Mouse (Mus musculus): ENCODE data around the gene Cwc22. TPM values are rescaled to one million over a fixed set of nuclear protein-coding genes. Genes with fewer than 3 reads are reported as not detected.

The Cwc22 gene
- polyA plus RNA-seq, 1 experiment from 2014 or later = 34.7 TPM

DNA sequence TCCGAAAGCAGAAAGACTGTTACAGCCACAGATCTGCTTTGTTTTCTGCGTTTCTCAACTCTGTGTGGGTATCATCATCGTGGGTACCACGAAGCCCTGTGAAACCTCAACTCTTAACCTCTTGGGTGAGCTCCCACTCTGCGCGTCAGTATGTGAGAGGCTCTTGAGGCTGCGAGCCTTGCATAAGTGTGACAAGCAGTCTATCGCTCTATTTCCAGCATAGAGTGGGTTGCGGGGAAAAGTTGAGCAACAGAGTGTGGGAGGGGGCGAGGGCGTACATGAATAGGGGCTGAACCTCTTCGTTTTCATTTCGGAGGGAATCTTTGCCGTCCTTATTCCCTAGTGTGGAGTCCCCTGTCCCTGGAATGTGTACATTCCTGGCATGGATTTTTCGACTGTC, 82.7 kb downstream of the Cwc22 start:
- Histone ChIP-seq H3K4me2 (replicated peaks; ENCODE audit: low read depth, low read length) (no peak overlapping the region), H3K9me3 (ENCODE audit: control insufficient read depth, low read depth, low read length) (no peaks in the 10 kb centered on the region), H3K36me3 (ENCODE audit: control insufficient read depth, insufficient read depth, low read length) (no peaks in the 10 kb centered on the region), H3K27ac (ENCODE audit: low read length) (no peak overlapping the region; the same call in 1 of the 2 replicates), H3K27me3 (ENCODE audit: control insufficient read depth, insufficient read depth, low read length) (no peaks in the 10 kb centered on the region), H3K4me3 (ENCODE audit: low read depth, low read length) (no peak overlapping the region), H3K9ac (replicated peaks; ENCODE audit: low read depth, low read length) (no peak overlapping the region), H3K4me1 (ENCODE audit: control insufficient read depth, insufficient read depth, low read length) (no peaks in the 10 kb centered on the region)
- WGBS = 62% methylated on average over 15 of the region's 15 CpGs
- no peak for ATAC-seq (ENCODE audit: insufficient number of reproducible peaks, insufficient read depth, low FRiP score, low read depth)

DNA sequence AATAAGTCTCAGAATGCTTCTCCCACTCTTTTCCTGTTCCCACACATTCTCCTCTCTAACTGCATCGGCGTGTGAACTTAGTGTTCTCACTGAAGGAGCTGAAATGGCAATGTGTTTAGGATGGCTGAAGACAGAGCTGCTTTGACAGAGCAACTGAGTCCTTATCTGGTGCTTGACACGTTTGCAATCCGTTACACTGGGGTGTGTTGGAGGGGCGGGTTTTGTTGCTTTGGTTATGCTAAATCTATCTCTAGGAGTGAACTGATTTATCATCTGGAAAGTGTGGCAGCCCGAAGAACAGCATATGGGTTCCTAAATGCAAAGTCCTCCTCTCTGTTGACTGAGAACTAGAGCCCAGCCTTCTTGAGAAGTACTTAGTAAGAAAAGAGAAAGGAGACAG, 104.7 kb downstream of the Cwc22 start:
- Histone ChIP-seq H3K36me3 (ENCODE audit: control insufficient read depth, insufficient read depth, low read length) (no peaks in the 10 kb centered on the region), H3K9ac (replicated peaks; ENCODE audit: low read depth, low read length) (no peak overlapping the region), H3K4me2 (replicated peaks; ENCODE audit: low read depth, low read length) (no peak overlapping the region), H3K27me3 (ENCODE audit: control insufficient read depth, insufficient read depth, low read length) (no peaks in the 10 kb centered on the region), H3K27ac (ENCODE audit: low read length) (no peak overlapping the region), H3K9me3 (ENCODE audit: control insufficient read depth, low read depth, low read length) (no peaks in the 10 kb centered on the region), H3K4me3 (ENCODE audit: low read depth, low read length) (no peak overlapping the region), H3K4me1 (ENCODE audit: control insufficient read depth, insufficient read depth, low read length) (no peaks in the 10 kb centered on the region)
- ATAC-seq (ENCODE audit: insufficient number of reproducible peaks, insufficient read depth, low FRiP score, low read depth) = no peak
- WGBS = 32% methylated on average over 6 of the region's 6 CpGs

DNA sequence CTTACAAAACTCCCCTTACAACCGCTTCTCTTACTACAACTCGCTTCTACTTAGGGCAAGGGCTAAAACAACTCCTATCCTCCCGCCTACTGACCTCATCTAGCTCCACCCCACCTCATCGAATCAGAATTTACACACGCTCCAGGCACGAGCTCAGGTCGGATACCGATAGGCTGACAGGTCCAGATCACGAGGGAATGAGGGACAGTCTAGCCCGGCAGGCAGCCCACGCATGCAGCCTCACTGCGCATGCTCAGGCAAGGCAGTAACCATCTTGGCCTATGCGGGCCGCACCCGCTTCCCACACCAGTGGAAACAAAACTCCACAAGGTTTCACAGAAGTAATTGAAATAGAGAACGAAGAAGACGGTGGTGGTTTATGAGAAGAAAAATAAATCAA, 106.6 kb downstream of the Cwc22 start:
- Histone ChIP-seq H3K9ac (replicated peaks; ENCODE audit: low read depth, low read length) (no peak overlapping the region), H3K9me3 (ENCODE audit: control insufficient read depth, low read depth, low read length) (no peaks in the 10 kb centered on the region), H3K4me3 (ENCODE audit: low read depth, low read length) (no peak overlapping the region), H3K27me3 (ENCODE audit: control insufficient read depth, insufficient read depth, low read length) (no peaks in the 10 kb centered on the region), H3K4me1 (ENCODE audit: control insufficient read depth, insufficient read depth, low read length) (no peaks in the 10 kb centered on the region), H3K36me3 (ENCODE audit: control insufficient read depth, insufficient read depth, low read length) (no peaks in the 10 kb centered on the region), H3K4me2 (replicated peaks; ENCODE audit: low read depth, low read length) (no peak overlapping the region), H3K27ac (ENCODE audit: low read length) (no peak overlapping the region)
- WGBS = 81% methylated on average over 17 of the region's 17 CpGs
- ATAC-seq (ENCODE audit: insufficient number of reproducible peaks, insufficient read depth, low FRiP score, low read depth) = peak; percentile 53; the same call in 1 of the 2 replicates

DNA sequence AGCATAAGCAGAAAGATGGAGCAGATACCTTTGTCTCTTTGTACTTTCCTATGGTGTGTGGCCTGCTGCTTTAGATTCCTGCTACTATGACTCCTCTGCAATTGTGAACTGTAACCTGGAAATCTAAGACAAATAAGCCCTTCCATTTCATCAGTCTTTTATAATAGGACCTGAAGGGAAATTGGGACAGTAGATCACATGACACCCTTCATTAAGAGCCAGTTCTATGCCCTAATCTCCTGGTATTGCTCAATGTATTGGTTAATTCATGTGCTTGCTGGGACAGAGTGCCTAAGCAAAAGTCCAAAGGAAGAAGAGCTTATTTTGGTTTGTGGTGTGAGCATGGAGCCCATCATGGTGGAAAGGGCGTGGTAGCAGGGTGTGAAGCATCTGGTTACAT, 107.5 kb downstream of the Cwc22 start:
- 85% methylated on average over 1 of the region's 1 CpGs for WGBS
- ATAC-seq (ENCODE audit: insufficient number of reproducible peaks, insufficient read depth, low FRiP score, low read depth) = no peak
- H3K4me2 ChIP-seq (replicated peaks; ENCODE audit: low read depth, low read length) = no peak overlapping the region
- no peak overlapping the region for H3K4me3 ChIP-seq (ENCODE audit: low read depth, low read length)
- H3K36me3 ChIP-seq (ENCODE audit: control insufficient read depth, insufficient read depth, low read length) = no peaks in the 10 kb centered on the region
- no peaks in the 10 kb centered on the region for H3K27me3 ChIP-seq (ENCODE audit: control insufficient read depth, insufficient read depth, low read length)
- H3K9me3 ChIP-seq (ENCODE audit: control insufficient read depth, low read depth, low read length) = no peaks in the 10 kb centered on the region
- no peaks in the 10 kb centered on the region for H3K4me1 ChIP-seq (ENCODE audit: control insufficient read depth, insufficient read depth, low read length)
- H3K27ac ChIP-seq (ENCODE audit: low read length) = no peak overlapping the region
- H3K9ac ChIP-seq (replicated peaks; ENCODE audit: low read depth, low read length) = no peak overlapping the region

- Histone ChIP-seq H3K9ac (replicated peaks; ENCODE audit: low read depth, low read length) (no peak overlapping the region), H3K9me3 (ENCODE audit: control insufficient read depth, low read depth, low read length) (no peaks in the 10 kb centered on the region), H3K27ac (ENCODE audit: low read length) (no peak overlapping the region), H3K4me2 (replicated peaks; ENCODE audit: low read depth, low read length) (no peak overlapping the region), H3K4me3 (ENCODE audit: low read depth, low read length) (no peak overlapping the region), H3K4me1 (ENCODE audit: control insufficient read depth, insufficient read depth, low read length) (no peaks in the 10 kb centered on the region), H3K36me3 (ENCODE audit: control insufficient read depth, insufficient read depth, low read length) (no peaks in the 10 kb centered on the region), H3K27me3 (ENCODE audit: control insufficient read depth, insufficient read depth, low read length) (no peaks in the 10 kb centered on the region)
- WGBS = 60% methylated on average over 3 of the region's 3 CpGs
- no peak for ATAC-seq (ENCODE audit: insufficient number of reproducible peaks, insufficient read depth, low FRiP score, low read depth)
These were observed 110.4 kb downstream of the Cwc22 start for GRCm38 (mm10) chr2:77835781-77836180.

Other genes starting within 250 kb of the Cwc22 start
- gene Zfp385b, start 126.7 kb downstream of the Cwc22 start, polyA plus RNA-seq (2014; fragmentation: Nextera tagmentation; extraction: Ambion mirVana) = 5.6 and 6.2 TPM in 2 replicates